Mouse (Mus musculus): ENCODE data around the gene Olfr816. TPM values are rescaled to one million over a fixed set of nuclear protein-coding genes. Genes with fewer than 3 reads are reported as not detected.

Olfr816 gene
- polyA plus RNA-seq (2017; shearing (Covaris generic)) = 1 to 10 TPM in 1 of 2 experiments, under 1 TPM in 1; 0.37 to 1.4 TPM

DNA sequence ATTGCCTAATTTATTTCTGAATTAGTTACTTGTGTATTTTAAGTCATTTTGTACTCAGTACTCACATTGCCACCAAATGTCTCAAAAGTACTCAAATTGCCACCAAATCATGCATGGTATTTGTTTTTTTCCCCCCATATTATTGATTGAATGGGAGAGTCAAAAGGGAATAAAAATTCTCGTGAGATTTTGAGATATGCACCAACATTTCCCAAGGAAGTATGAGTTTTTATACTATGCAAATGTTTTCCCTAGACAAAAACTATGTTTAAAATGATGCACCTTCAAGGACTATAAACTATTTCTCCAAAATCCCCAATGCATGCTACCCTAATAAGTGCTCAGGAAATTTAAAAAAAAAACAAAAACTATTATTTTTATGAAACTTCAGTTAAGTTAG, at the start of gene Olfr816:
Gene Olfr816 (minus strand): TSS at position 101 of the 400 bp plus-strand sequence.

DNA sequence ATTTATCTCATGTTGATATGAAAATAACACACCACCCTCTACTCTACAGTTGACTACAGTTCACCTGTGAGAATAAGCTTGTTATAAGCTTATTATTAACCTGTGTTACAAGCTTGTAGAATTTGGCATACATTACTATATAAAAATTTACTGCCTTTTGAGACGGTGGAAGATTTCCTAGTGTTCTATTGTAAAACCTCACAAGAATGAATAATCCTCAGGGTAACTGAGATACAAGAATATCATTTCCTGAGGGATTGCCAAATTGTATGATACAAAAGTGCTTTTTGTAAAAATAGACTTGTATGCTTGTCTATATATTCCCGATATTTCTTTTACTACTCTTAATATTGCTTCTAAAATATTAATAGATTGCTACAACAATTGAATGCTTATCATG, 33.6 kb upstream of the Olfr816 start, which contains the start of gene Olfr818:
Gene Olfr818 (minus strand): TSS at position 101 of the 400 bp plus-strand sequence.

DNA sequence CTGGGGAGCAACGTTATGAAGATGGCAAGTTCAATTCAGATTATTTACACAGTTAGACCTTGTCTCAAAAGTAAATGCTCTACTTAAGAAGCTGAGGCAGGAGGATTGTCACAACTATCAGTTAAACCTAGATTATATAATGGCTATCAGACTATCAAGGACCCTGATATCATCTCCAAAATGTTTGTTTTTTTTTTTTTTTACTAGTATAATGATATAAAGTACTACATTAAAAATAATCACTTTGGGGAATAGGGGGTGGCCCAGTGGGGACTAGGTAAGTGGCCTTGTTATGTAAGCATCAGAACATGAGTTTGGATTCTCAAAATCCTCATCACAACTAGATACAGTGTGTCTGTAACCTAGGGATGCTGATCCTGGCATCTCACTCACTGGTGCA, 9.6 kb downstream of the Olfr816 start, which contains the start of gene Olfr815:
Gene Olfr815 (minus strand): TSS at position 101 of the 400 bp plus-strand sequence.

DNA sequence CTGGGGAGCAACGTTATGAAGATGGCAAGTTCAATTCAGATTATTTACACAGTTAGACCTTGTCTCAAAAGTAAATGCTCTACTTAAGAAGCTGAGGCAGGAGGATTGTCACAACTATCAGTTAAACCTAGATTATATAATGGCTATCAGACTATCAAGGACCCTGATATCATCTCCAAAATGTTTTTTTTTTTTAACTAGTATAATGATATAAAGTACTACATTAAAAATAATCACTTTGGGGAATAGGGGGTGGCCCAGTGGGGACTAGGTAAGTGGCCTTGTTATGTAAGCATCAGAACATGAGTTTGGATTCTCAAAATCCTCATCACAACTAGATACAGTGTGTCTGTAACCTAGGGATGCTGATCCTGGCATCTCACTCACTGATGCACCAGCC, 35.6 kb downstream of the Olfr816 start, which contains the start of gene Olfr814:
Gene Olfr814 (minus strand): TSS at position 101 of the 400 bp plus-strand sequence.

Other genes starting within 250 kb of the Olfr816 start
- 1 to 10 TPM in 1 of 2 experiments, under 1 TPM in 1; 0.27 to 2.8 TPM for gene Olfr801, start 241.7 kb downstream of the Olfr816 start, polyA plus RNA-seq (2017; shearing (Covaris generic))
- gene Olfr802, start 227.4 kb downstream of the Olfr816 start, polyA plus RNA-seq (2017; shearing (Covaris generic)) = under 1 TPM in 1 of 2 experiments, not detected in 1; 0.13 TPM
- not detected for gene Olfr803, start 221.3 kb downstream of the Olfr816 start, polyA plus RNA-seq (2017; shearing (Covaris generic))
- gene Olfr804, start 212.4 kb downstream of the Olfr816 start, polyA plus RNA-seq (2017; shearing (Covaris generic)) = under 1 TPM; 0.02 to 0.07 TPM
- not detected for gene Olfr805, start 186.2 kb downstream of the Olfr816 start, polyA plus RNA-seq (2017; shearing (Covaris generic))
- not detected for gene Olfr806, start 173.7 kb downstream of the Olfr816 start, polyA plus RNA-seq (2017; shearing (Covaris generic))
- under 1 TPM in 1 of 2 experiments, not detected in 1; 0.82 TPM for gene Olfr807, start 157.8 kb downstream of the Olfr816 start, polyA plus RNA-seq (2017; shearing (Covaris generic))
- not detected for gene Olfr808, start 150.1 kb downstream of the Olfr816 start, polyA plus RNA-seq (2017; shearing (Covaris generic))
- gene Olfr809, start 141.0 kb downstream of the Olfr816 start, polyA plus RNA-seq (2017; shearing (Covaris generic)) = under 1 TPM; 0.07 to 0.22 TPM
- gene Olfr810, start 120.7 kb downstream of the Olfr816 start, polyA plus RNA-seq (2017; shearing (Covaris generic)) = not detected
- gene Olfr811, start 111.2 kb downstream of the Olfr816 start, polyA plus RNA-seq (2017; shearing (Covaris generic)) = not detected
- 1 to 10 TPM in 1 of 2 experiments, under 1 TPM in 1; 0.20 to 1.2 TPM for gene Olfr812, start 69.5 kb downstream of the Olfr816 start, polyA plus RNA-seq (2017; shearing (Covaris generic))
- not detected for gene Olfr813, start 60.2 kb downstream of the Olfr816 start, polyA plus RNA-seq (2017; shearing (Covaris generic))
- gene Olfr814, start 35.7 kb downstream of the Olfr816 start, polyA plus RNA-seq (2017; shearing (Covaris generic)) = under 1 TPM in 1 of 2 experiments, not detected in 1; 0.91 TPM
- gene Olfr815, start 9.7 kb downstream of the Olfr816 start, polyA plus RNA-seq (2017; shearing (Covaris generic)) = 1 to 10 TPM in 1 of 2 experiments, under 1 TPM in 1; 0.18 to 1.8 TPM
- gene Olfr818, start 33.5 kb upstream of the Olfr816 start, polyA plus RNA-seq (2017; shearing (Covaris generic)) = not detected
- not detected for gene Olfr819, start 51.7 kb upstream of the Olfr816 start, polyA plus RNA-seq (2017; shearing (Covaris generic))
- gene Olfr247, start 60.5 kb upstream of the Olfr816 start, polyA plus RNA-seq (2017; shearing (Covaris generic)) = not detected
- gene Gm10310, start 69.5 kb upstream of the Olfr816 start, polyA plus RNA-seq (2017; shearing (Covaris generic)) = 1 to 10 TPM in 1 of 2 experiments, under 1 TPM in 1; 0.16 to 1.0 TPM
- not detected for gene Olfr820, start 97.0 kb upstream of the Olfr816 start, polyA plus RNA-seq (2017; shearing (Covaris generic))
- not detected for gene Olfr821, start 114.8 kb upstream of the Olfr816 start, polyA plus RNA-seq (2017; shearing (Covaris generic))
- 1 to 10 TPM in 1 of 2 experiments, under 1 TPM in 1; 0.07 to 1.0 TPM for gene Olfr822, start 155.6 kb upstream of the Olfr816 start, polyA plus RNA-seq (2017; shearing (Covaris generic))
- not detected for gene Olfr823, start 199.8 kb upstream of the Olfr816 start, polyA plus RNA-seq (2017; shearing (Covaris generic))
- gene Olfr824, start 214.4 kb upstream of the Olfr816 start, polyA plus RNA-seq (2017; shearing (Covaris generic)) = under 1 TPM; 0.29 to 0.94 TPM